Mouse (Mus musculus) CH12.LX (cell line): ENCODE data around the gene Ankrd39. TPM values are rescaled to one million over a fixed set of nuclear protein-coding genes. Genes with fewer than 3 reads are reported as not detected.

Experiments
- DNase-seq: peaks from one replicate; pipeline ENCODE4 v3.0.0-alpha.2; 2013; ENCODE audit errors: extremely low read depth
- H3K27ac ChIP-seq: 2 replicates; pipeline ENCODE4 v1.5.1; 2012; ENCODE audit warnings: low read depth, mild to moderate bottlenecking, control low read depth, moderate library complexity; ENCODE audit not compliant: insufficient read depth
- H3K27me3 ChIP-seq: replicated peaks from 2 replicates; pipeline ENCODE3; 2012; ENCODE audit warnings: inconsistent platforms
- H3K36me3 ChIP-seq, 2 experiments: replicated peaks in 1 of 2; 2 replicates each; pipeline versions ENCODE3 to v1.6.1; 2012; ENCODE audit warnings: inconsistent platforms in 1 of 2, low read length in 1 of 2, mild to moderate bottlenecking in 1 of 2, mixed read lengths in 1 of 2, moderate library complexity in 1 of 2; ENCODE audit not compliant: control insufficient read depth in 1 of 2, insufficient read depth in 1 of 2
- H3K4me1 ChIP-seq, 2 experiments: 2 replicates each; pipeline ENCODE4 v1.6.1; 2012; ENCODE audit warnings: inconsistent platforms in 1 of 2, moderate library complexity in 1 of 2; ENCODE audit not compliant: insufficient read depth in 2 of 2, control insufficient read depth in 1 of 2
- H3K4me2 ChIP-seq: 2 replicates; pipeline ENCODE4 v1.6.1; 2012; ENCODE audit warnings: low read depth, mild to moderate bottlenecking, control low read depth; ENCODE audit not compliant: poor library complexity, insufficient read depth, severe bottlenecking
- H3K4me3 ChIP-seq, 3 experiments: fragments of 150-350 bp in 1 of 3; sonication (generic) in 1 of 3; replicated peaks in 1 of 3; 2 replicates each; pipeline versions ENCODE3 to v1.5.1; 2011 to 2012; ENCODE audit warnings: low read depth in 2 of 3, low read length in 2 of 3, mild to moderate bottlenecking in 2 of 3, moderate library complexity in 2 of 3, control low read depth in 1 of 3, improper control_type of control experiment in 1 of 3, inconsistent platforms in 1 of 3, mixed read lengths in 1 of 3; ENCODE audit not compliant: poor library complexity in 1 of 3
- H3K79me2 ChIP-seq: replicated peaks from 2 replicates; pipeline ENCODE4 v1.6.1; 2012; ENCODE audit warnings: mild to moderate bottlenecking, moderate library complexity; ENCODE audit not compliant: control insufficient read depth, poor library complexity, insufficient read depth, severe bottlenecking; ENCODE audit errors: extremely low read depth
- H3K9ac ChIP-seq: 2 replicates; pipeline ENCODE4 v1.6.1; 2012; ENCODE audit warnings: low read depth, mild to moderate bottlenecking, control low read depth, moderate library complexity; ENCODE audit not compliant: insufficient read depth
- H3K9me3 ChIP-seq: replicated peaks from 2 replicates; pipeline ENCODE3; 2012; ENCODE audit warnings: low read length, inconsistent platforms, mixed read lengths
- BHLHE40 ChIP-seq: IDR thresholded peaks from 2 replicates; pipeline ENCODE4 v1.6.1; 2011; ENCODE audit warnings: mild to moderate bottlenecking, low read depth, low read length, improper control_type of control experiment
- E2F4 ChIP-seq: IDR thresholded peaks from 2 replicates; pipeline ENCODE4 v1.6.1; 2011; ENCODE audit warnings: low read depth, low read length, improper control_type of control experiment; ENCODE audit not compliant: insufficient replicate concordance
- ELF1 ChIP-seq: IDR thresholded peaks from 2 replicates; pipeline ENCODE4 v1.6.1; 2014; ENCODE audit warnings: low read depth, mild to moderate bottlenecking, inconsistent platforms, low read length, improper control_type of control experiment
- EP300 ChIP-seq: IDR thresholded peaks from 2 replicates; pipeline ENCODE4 v1.6.1; 2011; ENCODE audit warnings: low read length, improper control_type of control experiment
- ETS1 ChIP-seq: conservative IDR thresholded peaks from 2 replicates; pipeline ENCODE4 v1.6.1; 2012; ENCODE audit warnings: low read depth, mild to moderate bottlenecking, inconsistent platforms, low read length, improper control_type of control experiment, moderate library complexity
- GABPA ChIP-seq: IDR thresholded peaks from 2 replicates; pipeline ENCODE4 v1.6.1; 2012; ENCODE audit warnings: low read depth, low read length, improper control_type of control experiment, inconsistent platforms; ENCODE audit not compliant: insufficient replicate concordance
- HCFC1 ChIP-seq: IDR thresholded peaks from 2 replicates; pipeline ENCODE4 v1.6.1; 2012; ENCODE audit warnings: low read depth, mild to moderate bottlenecking, inconsistent platforms, low read length, improper control_type of control experiment
- IRF4 ChIP-seq: IDR thresholded peaks from 2 replicates; pipeline ENCODE4 v1.6.1; 2014; ENCODE audit warnings: low read depth, mild to moderate bottlenecking, inconsistent platforms, low read length, improper control_type of control experiment
- JUN ChIP-seq: IDR thresholded peaks from 2 replicates; pipeline ENCODE4 v1.6.1; 2011; ENCODE audit warnings: low read depth, mild to moderate bottlenecking, low read length, improper control_type of control experiment, moderate library complexity; ENCODE audit not compliant: insufficient read depth
- JUND ChIP-seq: conservative IDR thresholded peaks from 2 replicates; pipeline ENCODE4 v1.6.1; 2011; ENCODE audit warnings: low read depth, low read length, improper control_type of control experiment
- MAFK ChIP-seq: IDR thresholded peaks from 2 replicates; pipeline ENCODE4 v1.6.1; 2011; ENCODE audit warnings: low read length, improper control_type of control experiment; ENCODE audit not compliant: insufficient replicate concordance
- MXI1 ChIP-seq: IDR thresholded peaks from 2 replicates; pipeline ENCODE4 v1.6.1; 2011; ENCODE audit warnings: mild to moderate bottlenecking, low read depth, low read length, improper control_type of control experiment
- MYC ChIP-seq: IDR thresholded peaks from 2 replicates; pipeline ENCODE4 v1.6.1; 2011; ENCODE audit warnings: low read depth, mild to moderate bottlenecking, improper control_type of control experiment, low read length
- NELFE ChIP-seq: IDR thresholded peaks from 2 replicates; pipeline ENCODE4 v1.6.1; 2011; ENCODE audit warnings: low read depth, low read length, improper control_type of control experiment
- NRF1 ChIP-seq: IDR thresholded peaks from 2 replicates; pipeline ENCODE4 v1.6.1; 2014; ENCODE audit warnings: low read depth, mild to moderate bottlenecking, inconsistent platforms, low read length, improper control_type of control experiment, moderate library complexity
- PAX5 ChIP-seq: IDR thresholded peaks from 2 replicates; pipeline ENCODE4 v1.6.1; 2012; ENCODE audit warnings: low read length, inconsistent platforms, mixed read lengths
- POLR2A ChIP-seq: IDR thresholded peaks from 2 replicates; pipeline ENCODE4 v1.6.1; 2011; ENCODE audit warnings: low read depth, mild to moderate bottlenecking, improper control_type of control experiment, low read length
- POLR2AphosphoS2 ChIP-seq: IDR thresholded peaks from 2 replicates; pipeline ENCODE4 v1.6.1; 2011; ENCODE audit warnings: low read depth, low read length, improper control_type of control experiment
- RCOR1 ChIP-seq: conservative IDR thresholded peaks from 2 replicates; pipeline ENCODE4 v1.6.1; 2012; ENCODE audit warnings: low read depth, mild to moderate bottlenecking, inconsistent platforms, low read length, improper control_type of control experiment
- UBTF ChIP-seq: IDR thresholded peaks from 2 replicates; pipeline ENCODE4 v1.6.1; 2012; ENCODE audit warnings: low read depth, mild to moderate bottlenecking, inconsistent platforms, low read length, improper control_type of control experiment, moderate library complexity
- dilution Hi-C: fragments of 300-500 bp; cut with MboI; formaldehyde crosslinking; loops from 2 replicates; pipeline ENCODE4 v1.14.3; 2020; ENCODE audit warnings: low sequenced_read_pairs; ENCODE audit not compliant: extremely low pct_unique_long_range_greater_than_20kb, extremely low pct_ligation_motif_present
- in situ Hi-C: fragments of 300-500 bp; cut with MboI; formaldehyde crosslinking; loops from 3 replicates; pipeline ENCODE4 v1.14.3; 2019; ENCODE audit warnings: low sequenced_read_pairs, low pct_ligation_motif_present, low pct_unique_long_range_greater_than_20kb, mixed read lengths
- polyA plus RNA-seq: library from polyadenylated mRNA; unstranded; fragments of >175 nt; gene quantifications from 2 replicates; pipeline ENCODE4 v1.2.1, GENCODE M21; 2012; ENCODE audit warnings: low read depth; ENCODE audit not compliant: insufficient read length
- total RNA-seq, 2 experiments: library from RNA; depleted of rRNA; stranded (reverse); fragments of 300-350 nt in 1 of 2; fragments of >200 nt in 1 of 2; gene quantifications; 2 replicates each; pipeline ENCODE4 v1.2.3; 2012 to 2014

The Ankrd39 gene
- total and polyA plus RNA-seq, 3 experiments, result 4.3 to 14.8 (median 11.6) TPM

DNA sequence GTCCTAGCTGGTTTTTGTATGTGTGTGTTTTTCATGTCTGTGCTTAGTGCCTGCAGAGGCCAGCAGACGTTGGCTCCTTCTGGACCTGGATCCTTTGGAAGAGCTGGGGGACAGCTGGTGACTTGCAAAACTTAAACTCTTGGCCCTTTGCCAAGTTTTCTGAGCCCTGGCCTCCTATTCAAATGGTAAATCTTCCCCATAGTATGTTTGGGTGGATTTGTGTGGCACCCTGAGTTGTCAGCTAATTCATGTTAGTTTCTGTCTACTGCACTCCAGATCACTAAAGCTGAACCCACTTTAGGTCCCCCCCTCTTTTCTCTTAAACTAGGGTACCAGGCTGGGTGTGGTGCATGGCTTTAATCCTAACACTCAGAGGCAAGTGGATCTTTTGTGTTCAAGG lies 18.9 kb downstream of the Ankrd39 start:
- H3K27me3 ChIP-seq, result no peaks in the 10 kb centered on the region
- no peak overlapping the region for H3K4me3 ChIP-seq
- no peak overlapping the region for H3K27ac ChIP-seq
- H3K4me2 ChIP-seq, result no peak overlapping the region
- no peaks in the 10 kb centered on the region for H3K9me3 ChIP-seq
- H3K79me2 ChIP-seq, result no peaks in the 10 kb centered on the region
- peaks cover 59 to 76% of the 10 kb centered on the region in 2 experiments for H3K36me3 ChIP-seq
- DNase-seq, result no peak
- dilution Hi-C loops, result no loop called here
- TF ChIP-seq RCOR1 (no peak), NELFE (no peak), JUN (no peak), POLR2A (no peak), POLR2AphosphoS2 (no peak), E2F4 (no peak)
- no peak overlapping the region for H3K9ac ChIP-seq
- no peaks in the 10 kb centered on the region for H3K4me1 ChIP-seq
- in situ Hi-C loops, result no loop called here

GRCm38 (mm10) chr1:36526903-36527302 lies 20.3 kb downstream of the Ankrd39 start:
- Histone ChIP-seq H3K9me3 (no peaks in the 10 kb centered on the region), H3K4me1 (no peaks in the 10 kb centered on the region), H3K27ac (no peak overlapping the region), H3K27me3 (no peaks in the 10 kb centered on the region), H3K79me2 (no peaks in the 10 kb centered on the region), H3K9ac (no peak overlapping the region), H3K4me2 (no peak overlapping the region), H3K36me3 (peaks cover 53 to 76% of the 10 kb centered on the region in 2 experiments), H3K4me3 (no peak overlapping the region)
- no peak for DNase-seq
- in situ Hi-C loops (no loop called here), dilution Hi-C loops (no loop called here)
- TF ChIP-seq HCFC1, result no peak
- TF ChIP-seq NRF1, result no peak
- no peak for TF ChIP-seq GABPA

DNA sequence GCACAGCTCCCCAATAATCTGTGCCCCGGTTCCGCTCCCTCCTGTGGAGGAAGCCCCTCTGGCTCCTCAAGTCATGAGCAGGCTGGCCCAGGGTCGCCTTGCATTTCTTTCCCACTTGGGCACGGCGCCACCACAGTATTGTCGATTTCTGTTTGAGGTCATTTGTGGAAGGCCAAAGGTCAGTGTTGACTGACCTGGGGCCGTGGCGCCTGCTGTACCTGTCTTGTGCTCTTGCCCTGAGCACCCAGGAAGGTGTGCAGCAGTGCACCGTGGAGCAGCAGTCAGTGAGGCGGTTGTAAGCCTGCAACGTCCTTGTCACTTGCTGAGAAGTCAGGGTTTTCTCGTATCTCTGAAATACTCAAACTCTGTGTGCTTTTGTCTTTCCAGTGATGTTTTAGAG lies 21.5 kb downstream of the Ankrd39 start:
- H3K4me2 ChIP-seq, result no peak overlapping the region
- no peak overlapping the region for H3K9ac ChIP-seq
- H3K4me1 ChIP-seq, result no peaks in the 10 kb centered on the region
- dilution Hi-C loops, result no loop called here
- no peak overlapping the region for H3K4me3 ChIP-seq
- H3K27ac ChIP-seq, result no peak overlapping the region
- in situ Hi-C loops, result no loop called here
- TF ChIP-seq MXI1 (no peak), MYC (no peak), ELF1 (no peak), HCFC1 (no peak), MAFK (no peak), PAX5 (no peak), NRF1 (no peak), IRF4 (no peak), EP300 (no peak), JUND (no peak), UBTF (no peak), BHLHE40 (no peak), POLR2AphosphoS2 (no peak), ETS1 (no peak)
- TF ChIP-seq, all 38 proteins: peak for 0
- no peaks in the 10 kb centered on the region for H3K79me2 ChIP-seq
- H3K9me3 ChIP-seq, result no peaks in the 10 kb centered on the region
- H3K36me3 ChIP-seq, result peaks cover 51 to 76% of the 10 kb centered on the region in 2 experiments
- no peaks in the 10 kb centered on the region for H3K27me3 ChIP-seq
- no peak for DNase-seq
